Mouse (Mus musculus) MEL (cell line): ENCODE measurements around the gene Ldlrap1.

Source experiments
- CTCF ChIP-seq, 3 experiments: IDR thresholded peaks in 2 of 3; conservative IDR thresholded peaks in 1 of 3; 2 replicates each; pipeline ENCODE4 v1.5.1; 2011 to 2012; ENCODE audit warnings: low read length in 3 of 3, low read depth in 2 of 3, mild to moderate bottlenecking in 2 of 3, improper control_type of control experiment in 1 of 3, inconsistent platforms in 1 of 3, mixed read lengths in 1 of 3, moderate library complexity in 1 of 3; ENCODE audit not compliant: control insufficient read depth in 1 of 3, insufficient read depth in 1 of 3, poor library complexity in 1 of 3, severe bottlenecking in 1 of 3
- EP300 ChIP-seq, 2 experiments: IDR thresholded peaks; 2 replicates each; pipeline ENCODE4 v1.6.1; 2011; ENCODE audit warnings: improper control_type of control experiment in 2 of 2, low read length in 2 of 2, low read depth in 1 of 2, mild to moderate bottlenecking in 1 of 2
- GATA1 ChIP-seq: IDR thresholded peaks from 2 replicates; pipeline ENCODE4 v1.6.1; 2011; ENCODE audit warnings: low read depth, low read length, improper control_type of control experiment
- POLR2A ChIP-seq, 2 experiments: IDR thresholded peaks; 2 replicates each; pipeline ENCODE4 v1.6.1; 2011 to 2012; ENCODE audit warnings: low read length in 2 of 2, mild to moderate bottlenecking in 2 of 2, control low read depth in 1 of 2, improper control_type of control experiment in 1 of 2, low read depth in 1 of 2, moderate library complexity in 1 of 2; ENCODE audit not compliant: control insufficient read depth in 1 of 2, insufficient read depth in 1 of 2, poor library complexity in 1 of 2
- TAL1 ChIP-seq: IDR thresholded peaks from 2 replicates; pipeline ENCODE4 v1.6.1; 2012; ENCODE audit warnings: mild to moderate bottlenecking, inconsistent platforms, low read length, moderate library complexity, mixed read lengths
- ZNF384 ChIP-seq: IDR thresholded peaks from 2 replicates; pipeline ENCODE4 v1.6.1; 2012; ENCODE audit warnings: low read depth, mild to moderate bottlenecking, inconsistent platforms, low read length, improper control_type of control experiment

- TF ChIP-seq ZNF384 (no peak), EP300 (IDR thresholded peaks at IDR 0.05; ENCODE audit: low read depth in 1 of 2, low read length in 2 of 2) (no peak), TAL1 (no peak), CTCF (IDR thresholded peaks at IDR 0.05 in 2 of 3, conservative IDR thresholded peaks at IDR 0.05 in 1 of 3; ENCODE audit: control insufficient read depth in 1 of 3, insufficient read depth in 1 of 3, low read depth in 2 of 3, low read length in 3 of 3, poor library complexity in 1 of 3, severe bottlenecking in 1 of 3) (no peak), POLR2A (IDR thresholded peaks at IDR 0.05; ENCODE audit: control insufficient read depth in 1 of 2, insufficient read depth in 1 of 2, low read depth in 1 of 2, low read length in 2 of 2, poor library complexity in 1 of 2) (no peak), GATA1 (no peak)
Measured at GRCm38 (mm10) chr4:134704590-134704989, 63.2 kb downstream of the Ldlrap1 start.
